Mouse (Mus musculus) brain, adult 2 months (tissue): ENCODE results near the gene Gm17359.

Experiments used
- DNase-seq: peaks from one replicate; pipeline ENCODE4 v3.0.0; 2011; ENCODE audit warnings: low read depth, low spot score

Gm17359 gene

DNA sequence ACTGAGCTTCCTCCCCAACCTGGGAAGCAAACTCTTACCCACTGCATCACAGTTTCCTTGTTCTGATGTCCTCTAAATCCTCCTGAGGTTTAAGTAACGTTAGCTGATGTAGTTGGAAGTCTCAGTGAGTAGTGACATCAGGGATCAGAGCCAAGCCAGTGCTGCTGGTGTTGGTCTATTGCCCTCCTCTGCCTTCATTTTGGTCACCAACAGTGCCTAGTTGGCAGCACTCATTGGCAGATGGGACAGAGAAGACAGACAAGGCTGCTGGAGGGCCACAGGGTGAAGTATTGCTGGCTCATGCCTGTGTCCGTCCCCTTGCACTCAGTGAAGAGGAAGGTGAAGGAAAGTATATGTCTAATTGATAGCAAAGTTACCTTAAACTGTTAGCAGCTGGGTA lies 139.5 kb downstream of the Gm17359 start:
- peak; percentile 71 for DNase-seq

DNA sequence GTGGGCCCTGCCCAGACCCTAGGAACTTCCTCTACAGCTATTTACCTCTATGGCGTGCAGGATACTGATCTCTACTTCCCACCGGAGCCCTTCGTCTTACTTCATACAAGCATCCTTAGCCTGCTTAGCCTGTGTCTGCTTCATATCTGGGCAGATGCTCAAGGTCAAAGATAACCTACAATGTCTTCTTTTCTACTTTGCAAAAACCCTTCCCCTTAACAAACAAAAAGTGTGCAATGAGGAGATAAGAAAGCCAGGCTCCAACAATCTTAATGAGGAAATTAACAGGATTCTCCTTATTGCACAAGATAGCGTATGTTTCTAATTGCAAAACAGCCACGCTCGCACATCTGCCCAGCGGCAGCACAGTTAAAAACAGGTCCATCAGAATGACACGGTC lies 141.9 kb downstream of the Gm17359 start:
- no peak for DNase-seq

DNA sequence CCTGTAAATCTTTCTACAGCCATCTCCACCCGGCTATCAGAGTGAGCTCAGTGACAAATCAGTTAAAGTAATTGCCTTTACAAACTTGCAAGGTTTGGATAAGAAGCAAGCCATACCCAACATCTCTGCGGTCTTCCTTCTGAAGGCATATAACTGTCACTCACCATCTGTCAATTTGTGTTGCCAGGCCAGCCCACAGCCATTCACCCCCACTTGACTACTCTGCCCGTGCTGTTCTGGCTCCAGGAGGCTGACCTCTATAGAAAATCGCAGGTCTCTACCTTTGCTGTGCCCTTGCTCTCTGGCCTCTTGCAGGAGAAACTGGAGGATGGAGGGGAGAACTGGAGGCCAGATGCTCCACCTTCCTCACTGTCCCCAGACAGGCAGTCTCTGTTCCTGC lies 142.4 kb downstream of the Gm17359 start:
- peak; percentile 48 for DNase-seq

DNA sequence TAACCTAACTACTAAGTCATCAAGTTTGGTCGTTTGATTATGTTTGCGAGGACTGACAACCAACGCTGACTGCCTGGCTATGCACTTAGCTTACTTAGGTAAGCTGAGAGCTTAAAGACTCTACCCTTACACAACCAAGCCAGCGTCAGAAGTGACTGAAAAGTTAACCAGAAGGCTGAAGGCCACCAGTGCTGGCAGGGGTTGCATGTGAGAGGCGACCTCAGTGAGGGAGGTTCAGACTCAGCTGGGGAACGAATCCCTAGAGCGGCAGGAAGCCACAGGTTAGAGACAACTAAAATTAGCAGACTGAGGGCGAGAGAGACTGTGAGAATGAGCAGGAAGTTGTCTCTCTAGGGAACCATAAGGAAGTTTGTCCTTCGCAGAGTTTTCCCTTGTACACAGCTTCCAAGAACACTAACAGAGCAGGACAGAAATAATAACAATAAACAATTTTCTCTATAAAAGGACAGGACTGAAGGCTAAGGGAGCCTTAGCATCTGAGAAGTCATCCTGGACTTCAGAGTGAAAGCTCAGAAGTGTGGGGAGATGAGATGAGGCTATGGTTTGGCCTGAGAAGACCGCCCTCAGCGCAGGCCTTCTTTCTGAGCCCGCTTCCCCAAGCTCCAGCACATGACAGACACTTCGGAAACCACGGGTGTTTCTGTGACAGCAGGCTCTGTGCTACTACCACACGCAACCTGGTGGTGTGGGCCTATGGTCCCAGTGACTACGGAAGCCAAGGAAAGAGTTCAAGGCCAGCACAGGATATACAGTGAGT lies 148.0 kb downstream of the Gm17359 start:
- DNase-seq = no peak

DNA sequence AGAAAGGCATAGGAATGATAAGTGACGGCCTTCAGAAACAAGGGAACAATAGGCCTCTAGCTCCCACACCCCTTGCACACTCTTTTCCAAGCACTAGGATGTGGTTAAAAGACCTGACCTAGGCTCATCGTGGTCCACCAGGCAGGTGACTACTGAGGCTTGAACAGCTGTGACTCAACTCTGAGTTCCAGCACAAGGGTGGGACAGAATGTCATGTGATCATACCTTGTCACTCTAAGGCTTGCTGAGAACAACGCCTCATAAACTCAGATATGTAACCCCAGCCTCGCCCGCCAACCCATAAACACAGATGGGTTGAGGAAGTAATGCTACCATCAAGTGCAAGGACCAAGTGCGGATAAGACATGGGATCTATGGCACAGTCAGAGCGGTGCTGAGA lies 151.6 kb downstream of the Gm17359 start:
- DNase-seq = no peak

DNA sequence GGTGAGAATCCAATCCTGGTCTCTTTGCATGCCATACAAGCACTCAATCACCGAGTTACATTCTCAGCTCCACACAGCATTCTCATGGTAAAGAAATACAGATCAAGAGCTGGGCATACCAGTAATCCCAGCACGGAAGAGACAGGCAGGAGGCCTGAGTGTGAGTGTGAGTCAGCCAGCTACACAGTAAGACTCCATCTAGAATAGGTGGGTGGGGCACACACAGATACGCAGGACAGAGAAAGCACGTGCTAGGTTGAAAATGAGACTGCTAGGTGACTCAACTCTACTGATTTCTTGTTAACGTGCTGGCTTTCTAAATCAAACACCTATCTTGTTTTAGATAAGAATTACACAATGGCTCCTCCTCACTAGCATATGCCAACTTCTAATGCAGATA lies 153.6 kb downstream of the Gm17359 start:
- peak; percentile 38 for DNase-seq

DNA sequence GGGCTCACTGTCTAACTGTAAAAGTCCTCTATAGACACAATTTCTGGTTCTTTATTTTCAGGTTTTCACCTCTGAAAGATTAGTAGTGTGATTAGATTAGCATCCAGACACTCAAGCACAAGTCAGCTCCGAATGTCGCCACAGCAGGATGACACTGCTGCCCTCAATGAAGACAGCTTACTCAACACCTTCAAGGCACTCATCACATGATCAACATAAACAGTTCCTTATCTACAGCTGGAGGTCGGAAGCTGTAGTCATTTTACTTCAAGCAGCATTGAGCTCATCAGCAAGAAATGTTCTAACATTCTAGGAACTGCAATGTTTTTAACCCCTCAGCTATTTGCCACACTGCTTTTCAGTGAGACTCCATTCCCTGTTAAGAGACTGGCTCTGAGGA lies 155.2 kb downstream of the Gm17359 start:
- DNase-seq = no peak

DNA sequence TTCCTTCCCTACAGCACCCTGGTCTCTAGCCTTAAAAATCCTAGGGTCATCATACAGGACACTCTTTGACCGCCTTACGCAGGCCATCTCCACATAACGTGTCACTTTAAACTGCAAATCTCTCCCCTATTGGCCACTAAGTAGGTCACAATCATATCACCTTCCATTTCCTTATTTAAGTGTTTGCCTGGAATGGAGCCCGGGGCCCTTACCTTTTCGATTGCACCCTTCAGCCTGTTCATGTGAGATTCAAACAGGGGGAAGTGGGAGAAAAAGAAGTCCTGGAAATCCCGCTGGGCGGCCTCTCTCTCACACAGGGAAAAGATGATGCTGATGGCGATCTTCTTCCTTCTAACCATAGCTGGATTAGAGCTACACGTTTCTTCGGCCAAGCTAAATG lies 156.6 kb downstream of the Gm17359 start:
- DNase-seq = no peak

DNA sequence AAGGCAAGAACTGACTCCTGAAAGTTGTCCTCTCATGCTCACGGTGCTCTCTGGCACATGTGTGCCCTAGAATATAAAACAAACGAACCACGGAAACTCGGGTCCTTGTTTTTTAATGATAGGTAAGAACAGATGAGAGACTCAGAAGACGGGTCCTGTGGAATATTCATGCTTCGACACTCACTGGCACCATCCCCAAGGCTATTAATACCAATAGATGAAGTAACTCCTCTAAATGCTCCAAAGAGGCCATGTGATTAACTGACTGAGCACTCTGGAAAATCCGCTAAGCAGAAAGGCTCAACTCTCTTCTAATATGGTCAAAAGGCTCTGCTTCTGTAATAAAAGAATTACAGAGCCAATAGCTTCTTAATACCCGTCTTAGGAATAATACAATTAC lies 157.6 kb downstream of the Gm17359 start:
- peak; percentile 27 for DNase-seq

DNA sequence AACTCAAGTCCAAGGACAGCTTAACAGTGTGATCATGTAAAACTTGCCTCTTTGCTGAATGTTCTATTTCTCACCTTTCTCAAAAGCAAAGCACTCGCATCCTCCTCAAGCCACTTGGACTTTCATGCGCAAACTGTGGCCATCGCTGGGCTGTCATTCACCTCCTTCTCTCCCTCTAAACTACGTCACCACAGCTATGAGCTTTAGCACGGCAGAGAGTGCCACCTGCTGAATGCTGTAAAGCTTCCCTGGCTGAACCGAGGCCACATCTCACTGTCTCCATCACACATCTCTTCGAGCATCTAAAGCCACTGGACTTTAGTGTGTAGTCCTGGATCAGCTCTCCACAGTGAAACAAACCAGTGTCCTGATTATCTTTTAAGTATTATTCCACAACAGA lies 158.7 kb downstream of the Gm17359 start:
- DNase-seq = peak; percentile 72

DNA sequence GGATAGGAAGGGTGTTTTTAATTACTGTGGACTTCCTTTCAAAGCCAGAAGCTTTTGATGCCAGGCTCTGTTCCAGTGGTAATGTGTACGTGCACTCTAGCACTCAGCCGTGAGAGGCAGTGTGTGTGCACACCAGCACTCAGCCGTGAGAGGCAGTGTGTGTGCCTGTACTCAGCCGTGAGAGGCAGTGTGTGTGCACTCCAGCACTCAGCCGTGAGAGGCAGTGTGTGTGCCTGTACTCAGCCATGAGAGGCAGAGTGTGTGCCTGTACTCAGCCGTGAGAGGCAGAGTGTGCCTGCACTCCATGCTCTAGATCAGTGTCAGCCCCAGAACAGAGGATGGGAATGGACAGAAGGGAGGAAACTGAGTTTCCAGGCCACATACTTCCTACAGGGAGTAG lies 160.2 kb downstream of the Gm17359 start:
- DNase-seq = no peak

DNA sequence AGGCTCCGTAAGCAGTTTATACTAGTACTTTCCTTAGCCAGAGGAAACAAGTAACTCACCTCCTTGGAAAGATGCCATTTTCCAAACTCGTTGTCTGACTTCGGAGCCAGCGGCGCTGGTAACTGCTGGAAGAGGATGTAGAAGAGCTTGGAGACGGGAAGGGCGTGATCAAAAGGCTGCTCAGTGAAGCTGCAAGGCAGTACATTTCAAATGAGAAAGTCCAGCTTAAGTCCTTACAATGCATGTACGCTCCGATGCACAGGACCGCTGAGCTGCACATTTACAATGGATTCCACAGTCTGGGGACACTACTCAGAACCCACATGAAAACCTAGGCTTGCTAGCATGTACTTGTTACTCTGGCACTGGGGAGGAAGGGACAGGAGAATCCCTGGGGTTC lies 163.8 kb downstream of the Gm17359 start:
- no peak for DNase-seq

DNA sequence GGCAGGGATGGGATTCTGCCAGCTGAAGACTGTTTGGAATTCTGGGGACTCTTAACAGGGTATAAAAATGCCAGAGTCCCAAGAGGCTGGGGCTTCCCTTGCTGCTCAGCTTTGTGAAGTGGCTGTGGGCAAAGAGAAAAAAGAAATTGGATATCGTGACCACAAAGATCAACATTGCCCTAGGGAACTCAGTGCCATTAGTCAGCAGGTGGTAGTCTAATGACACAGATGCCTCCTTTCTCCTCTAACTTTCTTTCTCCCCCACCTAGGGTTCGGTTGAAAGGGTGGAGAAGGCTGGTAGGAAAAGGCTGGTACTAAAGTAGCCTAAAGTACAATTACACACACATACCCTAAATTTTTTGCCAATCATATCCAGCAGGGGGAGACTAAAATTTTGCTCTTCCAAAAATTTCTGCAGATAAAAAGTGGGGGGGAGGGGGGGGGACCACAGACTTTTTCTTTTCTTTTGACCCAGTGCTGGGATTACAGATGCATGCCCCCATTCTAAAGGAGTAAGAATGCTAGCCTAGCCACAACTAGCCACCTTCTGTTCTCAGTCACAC lies 164.8 kb downstream of the Gm17359 start:
- no peak for DNase-seq
